Mouse (Mus musculus): ENCODE data around the gene Fras1. TPM values are rescaled to one million over a fixed set of nuclear protein-coding genes. Genes with fewer than 3 reads are reported as not detected.

Fras1 gene
- polyA plus RNA-seq, 1 experiment from 2014 or later: 19.8 TPM

DNA sequence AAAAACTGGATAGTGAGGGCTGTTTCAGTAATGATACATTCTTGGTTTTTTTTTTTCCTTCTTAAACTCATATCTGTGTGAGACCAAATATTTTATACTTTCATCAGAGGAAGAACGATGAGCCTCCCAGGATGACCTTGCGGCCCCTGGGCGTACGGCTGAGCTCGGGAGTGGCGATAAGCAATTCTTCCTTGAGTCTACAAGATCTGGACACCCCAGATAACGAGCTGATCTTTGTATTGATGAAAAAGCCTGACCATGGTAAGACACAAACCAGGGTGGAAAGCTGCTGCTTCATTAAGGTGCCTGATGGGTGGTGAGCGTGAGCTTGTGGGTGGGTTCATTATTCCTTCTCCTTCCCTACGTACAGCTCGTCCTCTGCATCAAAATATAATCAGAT lies 334.8 kb downstream of the Fras1 start:
- H3K4me3 ChIP-seq: no peak overlapping the region
- no peaks in the 10 kb centered on the region for H3K36me3 ChIP-seq
- 79% methylated on average over 10 of the region's 10 CpGs for WGBS
- 0 out of 2 replicates have a peak, but pooled peaks cover 11% of the 10 kb centered on the region for H3K4me1 ChIP-seq
- no peak overlapping the region for H3K9ac ChIP-seq
- H3K9me3 ChIP-seq: no peaks in the 10 kb centered on the region
- no peak overlapping the region for H3K4me2 ChIP-seq
- no peak overlapping the region for H3K27ac ChIP-seq
- no peak for ATAC-seq (ENCODE audit: insufficient number of reproducible peaks, insufficient read depth, low FRiP score, low TSS enrichment, low read depth)
- no peaks in the 10 kb centered on the region for H3K27me3 ChIP-seq

DNA sequence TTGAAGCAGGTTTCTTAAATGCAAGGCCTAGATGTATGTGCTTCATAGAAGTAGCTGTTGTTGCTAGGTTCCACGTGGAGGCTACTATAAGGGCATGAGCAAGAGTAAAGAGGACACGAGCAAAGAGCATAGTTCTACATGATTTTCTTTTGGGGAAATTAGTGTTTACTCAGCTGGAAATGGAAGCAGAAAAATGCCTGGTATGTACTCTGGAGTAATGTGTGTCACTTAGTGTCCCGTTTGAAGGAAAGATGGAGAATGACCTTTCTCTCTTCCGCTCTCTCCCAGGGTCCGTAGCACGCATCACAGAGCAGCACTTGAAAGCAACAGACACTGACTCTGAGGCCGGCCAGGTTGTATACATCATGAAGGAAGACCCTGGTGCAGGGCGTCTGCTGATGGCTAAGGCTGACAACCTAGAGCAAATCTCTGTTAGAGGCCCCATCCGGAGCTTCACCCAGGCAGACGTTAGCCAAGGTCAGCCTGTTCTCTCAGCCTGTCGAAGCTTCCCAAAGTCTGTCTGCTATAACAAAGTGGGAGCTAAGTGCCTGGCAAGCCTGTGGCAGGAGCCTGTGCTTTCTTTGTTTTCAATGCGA lies 338.4 kb downstream of the Fras1 start:
- 0 out of 2 replicates have a peak, but pooled peaks cover 11% of the 10 kb centered on the region for H3K4me1 ChIP-seq
- H3K27me3 ChIP-seq: no peaks in the 10 kb centered on the region
- H3K27ac ChIP-seq: no peak overlapping the region
- H3K36me3 ChIP-seq: no peaks in the 10 kb centered on the region
- H3K4me2 ChIP-seq: no peak overlapping the region
- no peak overlapping the region for H3K9ac ChIP-seq
- no peak for ATAC-seq (ENCODE audit: insufficient number of reproducible peaks, insufficient read depth, low FRiP score, low TSS enrichment, low read depth)
- 47% methylated on average over 12 of the region's 12 CpGs for WGBS
- H3K4me3 ChIP-seq: no peak overlapping the region
- no peaks in the 10 kb centered on the region for H3K9me3 ChIP-seq

DNA sequence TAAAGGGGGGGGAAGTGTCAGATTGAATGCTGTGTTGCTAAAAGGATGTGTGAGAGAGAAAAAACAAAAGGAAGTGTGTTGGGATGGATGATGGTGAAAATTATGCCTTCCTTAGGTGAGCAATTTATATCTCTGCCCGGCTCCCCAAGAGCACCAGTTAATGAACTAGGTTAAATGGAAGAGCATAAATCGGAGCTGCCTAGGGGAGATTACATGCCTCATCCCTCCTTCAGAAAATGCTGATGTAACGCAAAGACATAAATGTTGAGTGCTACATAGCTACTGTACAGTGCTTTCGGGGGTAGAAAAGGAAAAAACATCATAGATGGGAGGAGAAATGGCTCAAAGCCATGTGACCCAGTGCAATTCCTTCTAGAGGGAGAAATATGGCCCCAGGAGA lies 339.0 kb downstream of the Fras1 start:
- no peak overlapping the region for H3K9ac ChIP-seq
- H3K9me3 ChIP-seq: no peaks in the 10 kb centered on the region
- H3K27me3 ChIP-seq: no peaks in the 10 kb centered on the region
- ATAC-seq (ENCODE audit: insufficient number of reproducible peaks, insufficient read depth, low FRiP score, low TSS enrichment, low read depth): no peak
- H3K36me3 ChIP-seq: no peaks in the 10 kb centered on the region
- H3K4me2 ChIP-seq: no peak overlapping the region
- no peak overlapping the region for H3K4me3 ChIP-seq
- H3K4me1 ChIP-seq: 0 out of 2 replicates have a peak, but pooled peaks cover 11% of the 10 kb centered on the region
- 87% methylated on average over 4 of the region's 4 CpGs for WGBS
- no peak overlapping the region for H3K27ac ChIP-seq

DNA sequence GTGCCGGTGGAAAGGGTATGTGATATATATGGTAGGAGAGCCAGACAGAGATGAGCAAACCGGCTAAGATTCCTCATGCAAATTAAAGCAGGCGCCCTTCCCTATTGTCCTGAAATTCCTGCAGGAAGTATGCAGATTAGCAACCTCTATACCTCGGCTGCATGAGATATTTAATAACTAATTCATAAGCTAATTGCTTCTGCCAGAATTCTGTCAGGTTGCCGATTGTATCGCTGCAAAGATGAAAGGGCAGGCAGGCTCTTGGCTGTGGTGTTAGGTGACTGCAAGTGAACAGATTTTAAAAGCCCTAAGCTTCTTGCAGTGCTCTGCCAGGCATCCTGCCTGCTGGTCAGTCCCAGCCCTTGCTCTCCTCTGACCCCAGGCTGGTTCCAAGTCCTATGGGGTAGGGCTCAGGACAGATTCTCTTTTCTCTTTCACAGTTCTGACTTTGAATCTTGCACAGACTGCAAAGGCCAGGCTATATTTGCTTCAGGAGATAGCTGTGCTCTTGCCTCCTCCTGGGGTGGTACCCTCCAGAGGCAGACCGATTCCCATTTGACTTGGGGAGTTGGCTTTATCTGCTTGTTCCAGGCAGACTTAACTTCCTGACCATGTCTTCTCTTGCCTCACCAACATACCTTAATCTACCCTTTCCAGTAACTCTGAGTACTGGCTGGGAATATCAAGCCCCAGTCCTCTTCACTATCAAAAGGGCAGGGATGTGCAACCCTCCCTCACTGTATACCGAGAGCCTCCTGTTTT lies 342.7 kb downstream of the Fras1 start:
- WGBS: 55% methylated on average over 8 of the region's 8 CpGs
- Histone ChIP-seq H3K9me3 (no peaks in the 10 kb centered on the region), H3K4me3 (no peak overlapping the region), H3K27ac (no peak overlapping the region), H3K4me2 (no peak overlapping the region), H3K27me3 (no peaks in the 10 kb centered on the region), H3K4me1 (0 out of 2 replicates have a peak, but pooled peaks cover 4% of the 10 kb centered on the region), H3K9ac (no peak overlapping the region), H3K36me3 (0 out of 2 replicates have a peak, but pooled peaks cover 4% of the 10 kb centered on the region)
- ATAC-seq (ENCODE audit: insufficient number of reproducible peaks, insufficient read depth, low FRiP score, low TSS enrichment, low read depth): no peak

DNA sequence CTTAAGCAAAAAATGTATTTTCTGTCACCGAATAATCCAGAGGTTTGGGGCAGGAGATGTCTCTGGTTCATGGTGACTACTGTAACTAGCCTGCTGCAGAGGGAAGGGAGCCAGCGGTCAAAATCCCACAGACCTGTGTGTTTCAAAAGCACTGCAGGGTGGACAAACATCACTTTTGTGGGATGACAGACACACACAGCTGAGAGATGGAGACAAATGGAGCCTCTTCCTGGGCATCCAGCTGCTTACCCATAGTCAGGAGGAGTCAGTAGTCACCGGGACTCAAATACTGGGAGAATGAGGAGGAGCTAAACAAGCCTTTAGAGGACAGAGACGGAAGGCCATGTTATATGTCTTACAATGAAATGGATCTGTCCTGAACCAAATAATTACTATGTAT lies 343.9 kb downstream of the Fras1 start:
- Histone ChIP-seq H3K4me2 (no peak overlapping the region), H3K4me3 (no peak overlapping the region), H3K9ac (no peak overlapping the region), H3K27ac (no peak overlapping the region), H3K9me3 (no peaks in the 10 kb centered on the region), H3K27me3 (no peaks in the 10 kb centered on the region), H3K36me3 (0 out of 2 replicates have a peak, but pooled peaks cover 4% of the 10 kb centered on the region), H3K4me1 (no peaks in the 10 kb centered on the region)
- ATAC-seq (ENCODE audit: insufficient number of reproducible peaks, insufficient read depth, low FRiP score, low TSS enrichment, low read depth): no peak
- WGBS: 89% methylated on average over 4 of the region's 4 CpGs

DNA sequence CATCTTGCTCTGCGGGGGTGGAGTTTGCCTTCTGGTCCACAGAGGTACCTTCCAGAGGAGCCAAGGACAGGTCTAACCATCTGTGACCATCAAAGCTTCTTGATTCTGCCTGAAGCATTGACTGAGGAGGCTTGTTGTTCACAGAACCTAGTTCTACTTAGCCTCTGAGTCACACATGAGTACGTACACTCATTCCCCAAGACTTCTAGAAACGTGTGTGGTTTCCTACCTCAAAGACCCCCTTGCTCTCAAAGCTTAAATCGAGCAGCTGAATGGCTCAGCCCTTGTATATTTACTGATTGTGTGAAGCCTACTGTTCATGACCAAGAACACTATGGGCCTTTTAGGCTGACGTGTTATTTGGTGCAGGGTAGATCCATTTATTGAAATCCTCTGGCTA lies 344.8 kb downstream of the Fras1 start:
- Histone ChIP-seq H3K27me3 (no peaks in the 10 kb centered on the region), H3K9me3 (no peaks in the 10 kb centered on the region), H3K36me3 (0 out of 2 replicates have a peak, but pooled peaks cover 4% of the 10 kb centered on the region), H3K4me1 (no peaks in the 10 kb centered on the region), H3K9ac (no peak overlapping the region), H3K4me3 (no peak overlapping the region), H3K4me2 (no peak overlapping the region), H3K27ac (no peak overlapping the region)
- WGBS: 83% methylated on average over 5 of the region's 5 CpGs
- no peak for ATAC-seq (ENCODE audit: insufficient number of reproducible peaks, insufficient read depth, low FRiP score, low TSS enrichment, low read depth)

DNA sequence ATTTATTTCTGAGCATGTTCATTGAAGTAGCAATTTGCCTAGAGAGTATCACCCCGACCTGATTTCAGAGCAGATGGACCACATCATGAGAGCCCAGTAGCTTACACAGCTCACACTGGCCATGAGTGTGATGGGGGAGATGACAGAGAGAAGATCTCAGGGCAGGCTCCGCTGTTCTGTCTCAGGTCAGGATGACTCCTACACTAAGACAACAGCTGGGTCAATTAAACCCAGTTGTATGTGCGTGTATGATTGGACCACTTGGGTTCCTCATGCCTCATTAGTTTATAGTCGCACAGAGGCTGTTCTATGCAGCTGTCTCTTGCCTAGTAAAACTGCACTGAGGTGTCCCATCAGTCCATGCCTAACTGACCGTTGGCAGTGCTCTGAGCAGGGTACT lies 345.5 kb downstream of the Fras1 start:
- Histone ChIP-seq H3K9me3 (no peaks in the 10 kb centered on the region), H3K27ac (no peak overlapping the region), H3K27me3 (no peaks in the 10 kb centered on the region), H3K36me3 (0 out of 2 replicates have a peak, but pooled peaks cover 4% of the 10 kb centered on the region), H3K4me3 (no peak overlapping the region), H3K4me2 (no peak overlapping the region), H3K9ac (no peak overlapping the region), H3K4me1 (no peaks in the 10 kb centered on the region)
- 93% methylated on average over 5 of the region's 5 CpGs for WGBS
- no peak for ATAC-seq (ENCODE audit: insufficient number of reproducible peaks, insufficient read depth, low FRiP score, low TSS enrichment, low read depth)

DNA sequence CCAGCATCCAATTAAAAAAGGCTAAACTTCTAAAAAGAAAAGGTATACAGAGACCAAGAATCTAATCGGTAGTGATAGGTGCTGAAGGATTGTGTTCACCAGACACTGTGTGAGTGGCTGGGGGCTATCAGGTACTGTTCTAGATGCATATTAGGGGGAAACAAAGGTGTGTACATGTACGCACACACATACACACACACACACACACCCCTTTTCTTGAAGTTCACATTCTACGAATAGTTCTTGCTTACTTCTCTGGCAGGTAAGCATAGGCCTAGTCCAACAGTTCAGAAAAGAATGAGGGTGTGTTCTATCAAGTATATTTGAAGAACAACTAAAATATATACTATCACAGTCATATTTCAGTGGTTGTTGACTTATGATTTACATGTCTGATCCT lies 348.9 kb downstream of the Fras1 start:
- no peak for ATAC-seq (ENCODE audit: insufficient number of reproducible peaks, insufficient read depth, low FRiP score, low TSS enrichment, low read depth)
- Histone ChIP-seq H3K4me1 (no peaks in the 10 kb centered on the region), H3K27ac (no peak overlapping the region), H3K9me3 (no peaks in the 10 kb centered on the region), H3K4me3 (no peak overlapping the region), H3K27me3 (no peaks in the 10 kb centered on the region), H3K4me2 (no peak overlapping the region), H3K9ac (no peak overlapping the region), H3K36me3 (peaks cover 11% of the 10 kb centered on the region; the same call in 1 of the 2 replicates)
- 70% methylated on average over 3 of the region's 3 CpGs for WGBS

DNA sequence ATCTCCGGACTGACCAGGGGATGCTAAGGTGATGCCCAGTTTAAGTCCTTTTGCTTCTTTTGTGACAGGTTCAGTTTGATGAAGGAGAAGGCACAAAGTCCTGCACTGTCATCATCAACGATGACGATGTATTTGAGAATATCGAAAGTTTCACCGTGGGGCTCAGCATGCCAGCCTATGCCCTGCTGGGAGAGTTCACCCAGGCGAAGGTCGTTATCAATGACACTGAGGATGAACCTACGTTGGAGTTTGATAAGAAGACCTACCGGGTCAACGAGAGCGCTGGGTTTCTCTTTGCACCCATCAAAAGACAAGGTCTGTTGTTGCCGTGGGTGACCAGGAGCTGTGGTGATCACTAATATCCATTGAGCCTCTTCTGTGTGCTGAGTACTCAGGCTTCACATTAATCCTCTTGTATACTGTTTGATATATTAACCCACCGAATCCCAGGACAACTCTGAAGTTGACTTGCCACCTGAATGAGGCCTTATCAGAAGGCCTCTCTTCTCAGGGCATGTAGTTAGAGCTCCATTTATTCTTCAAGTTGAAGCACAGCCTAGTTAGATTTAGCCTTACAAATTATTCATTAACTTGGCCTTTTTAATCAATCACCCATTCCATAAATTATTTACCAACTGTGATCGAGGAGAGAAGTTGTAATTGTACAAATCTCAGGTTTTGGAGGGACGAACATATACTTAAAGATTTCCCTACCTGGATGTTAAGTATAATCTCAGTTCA lies 365.6 kb downstream of the Fras1 start:
- Histone ChIP-seq H3K9me3 (no peaks in the 10 kb centered on the region), H3K36me3 (peaks cover 11% of the 10 kb centered on the region), H3K27me3 (no peaks in the 10 kb centered on the region), H3K4me3 (no peak overlapping the region), H3K9ac (no peak overlapping the region), H3K27ac (no peak overlapping the region), H3K4me2 (no peak overlapping the region), H3K4me1 (no peaks in the 10 kb centered on the region)
- ATAC-seq (ENCODE audit: insufficient number of reproducible peaks, insufficient read depth, low FRiP score, low TSS enrichment, low read depth): no peak
- 92% methylated on average over 15 of the region's 15 CpGs for WGBS

DNA sequence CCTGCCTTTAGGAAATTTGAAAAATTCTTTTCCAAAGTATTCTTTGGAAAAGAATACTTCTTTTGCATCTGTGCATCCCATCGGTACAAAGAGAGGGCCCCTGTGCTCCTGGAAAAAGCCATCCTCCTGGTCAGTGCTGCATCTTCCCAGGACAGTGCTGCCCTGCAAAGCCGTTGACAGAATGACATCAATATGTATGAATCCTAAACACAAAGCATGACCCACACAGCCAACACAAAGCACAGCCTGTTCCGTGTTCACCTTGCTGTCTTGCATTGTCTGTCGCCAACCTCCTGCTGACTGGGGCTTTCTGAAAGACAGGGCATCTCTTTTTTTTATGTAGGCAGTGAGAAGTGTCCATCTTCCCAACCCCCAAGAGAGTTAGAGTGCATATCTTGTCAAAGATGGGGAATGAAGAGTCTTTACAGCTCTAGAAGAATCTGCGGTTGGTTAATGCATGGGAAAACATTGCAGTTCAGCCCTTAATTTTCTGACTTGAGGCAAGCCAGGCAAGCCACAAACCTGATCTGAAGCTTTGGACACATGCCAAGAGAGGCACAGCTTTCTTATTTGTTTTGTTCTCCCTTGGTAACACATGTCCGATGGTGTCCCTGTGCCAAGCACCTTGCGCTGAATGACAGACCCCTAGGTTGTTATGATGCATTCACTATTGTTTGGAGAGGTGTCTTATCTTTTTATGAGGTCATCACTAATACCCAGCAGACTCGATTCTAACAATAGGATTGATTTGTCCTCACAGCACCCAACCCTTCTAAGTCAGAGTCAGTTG lies 373.6 kb downstream of the Fras1 start:
- Histone ChIP-seq H3K4me2 (no peak overlapping the region), H3K4me3 (no peak overlapping the region), H3K36me3 (peaks cover 17% of the 10 kb centered on the region), H3K9me3 (no peaks in the 10 kb centered on the region), H3K27ac (no peak overlapping the region), H3K4me1 (peaks cover 4% of the 10 kb centered on the region; the same call in 1 of the 2 replicates), H3K27me3 (no peaks in the 10 kb centered on the region), H3K9ac (no peak overlapping the region)
- no peak for ATAC-seq (ENCODE audit: insufficient number of reproducible peaks, insufficient read depth, low FRiP score, low TSS enrichment, low read depth)
- 72% methylated on average over 8 of the region's 8 CpGs for WGBS

DNA sequence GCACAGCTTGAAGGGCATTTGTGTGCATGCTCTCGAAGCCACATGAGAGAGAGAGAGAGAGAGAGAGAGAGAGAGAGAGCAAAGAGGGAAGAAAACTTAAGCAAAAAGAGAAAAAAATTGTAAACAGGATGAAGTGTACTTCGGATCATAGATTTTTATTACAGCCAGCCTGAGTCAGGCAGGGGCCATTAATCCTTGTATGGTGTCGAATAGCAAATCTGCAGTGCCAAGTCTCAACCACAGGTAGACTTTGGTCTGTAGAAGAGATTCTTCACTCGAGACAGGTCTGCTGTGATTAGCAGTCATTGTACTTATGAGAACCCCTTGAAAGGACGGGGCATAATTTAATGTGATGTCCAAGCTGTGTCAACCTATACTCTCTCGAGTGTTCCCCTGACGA lies 383.9 kb downstream of the Fras1 start:
- H3K9me3 ChIP-seq: no peaks in the 10 kb centered on the region
- no peak for ATAC-seq (ENCODE audit: insufficient number of reproducible peaks, insufficient read depth, low FRiP score, low TSS enrichment, low read depth)
- 83% methylated on average over 7 of the region's 7 CpGs for WGBS
- H3K36me3 ChIP-seq: peaks cover 7% of the 10 kb centered on the region; the same call in 1 of the 2 replicates
- H3K27ac ChIP-seq: no peak overlapping the region
- no peak overlapping the region for H3K4me2 ChIP-seq
- no peak overlapping the region for H3K9ac ChIP-seq
- H3K27me3 ChIP-seq: no peaks in the 10 kb centered on the region
- no peak overlapping the region for H3K4me3 ChIP-seq
- H3K4me1 ChIP-seq: no peaks in the 10 kb centered on the region
